Mouse (Mus musculus) ES-E14 (cell line): ENCODE measurements around the gene Scamp4.

ENCODE experiments used
- CHD2 ChIP-seq: IDR thresholded peaks from 2 replicates; pipeline ENCODE4 v1.6.1; 2014; ENCODE audit warnings: mild to moderate bottlenecking, low read depth, low read length, inconsistent platforms
- MAFK ChIP-seq: IDR thresholded peaks from 2 replicates; pipeline ENCODE4 v1.6.1; 2014; ENCODE audit warnings: mild to moderate bottlenecking, low read depth, low read length, inconsistent platforms; ENCODE audit not compliant: insufficient read depth
- ZC3H11A ChIP-seq: IDR thresholded peaks from 2 replicates; pipeline ENCODE4 v1.6.1; 2012; ENCODE audit warnings: low read depth, mild to moderate bottlenecking, inconsistent platforms, low read length, borderline replicate concordance

DNA sequence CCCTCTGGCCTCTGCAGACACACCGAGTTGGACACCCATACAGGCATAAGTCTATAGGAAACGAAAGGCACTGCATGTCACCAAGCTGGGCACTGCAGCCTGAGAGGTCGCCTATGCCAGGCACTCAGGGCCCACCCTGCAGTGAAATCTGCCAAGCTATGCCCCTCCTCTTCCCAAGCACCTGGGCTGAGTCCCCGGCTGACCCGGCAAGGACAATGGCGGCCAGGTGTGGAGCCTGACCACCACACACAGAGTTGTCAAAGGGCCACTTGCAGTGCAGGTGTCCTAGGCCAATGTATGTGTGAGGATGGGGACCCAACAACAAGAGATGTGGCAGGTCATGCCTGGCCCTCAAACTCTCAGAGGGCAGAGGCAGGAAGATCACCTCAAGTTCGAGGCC is 43.2 kb upstream of the Scamp4 start:
- TF ChIP-seq CHD2 (no peak), ZC3H11A (no peak), MAFK (no peak)
